Mouse (Mus musculus) frontal cortex, adult (tissue): ENCODE data around the gene Fanca.
"Not testable (repeated sequence)": the region's sequence is repeated elsewhere in the genome, so short reads cannot be mapped to it uniquely, and the experiment has no call there.

Experiments
- ATAC-seq: cut with Nextera tagmentation; 2 replicates; pipeline ENCODE4 v1.9.2; 2017; ENCODE audit warnings: mild to moderate bottlenecking, moderate library complexity, mixed read lengths; ENCODE audit not compliant: low TSS enrichment

Gene Fanca

GRCm38 (mm10) chr8:123233300-123233699 is 85.1 kb downstream of the Fanca start:
- ATAC-seq = no peak

DNA sequence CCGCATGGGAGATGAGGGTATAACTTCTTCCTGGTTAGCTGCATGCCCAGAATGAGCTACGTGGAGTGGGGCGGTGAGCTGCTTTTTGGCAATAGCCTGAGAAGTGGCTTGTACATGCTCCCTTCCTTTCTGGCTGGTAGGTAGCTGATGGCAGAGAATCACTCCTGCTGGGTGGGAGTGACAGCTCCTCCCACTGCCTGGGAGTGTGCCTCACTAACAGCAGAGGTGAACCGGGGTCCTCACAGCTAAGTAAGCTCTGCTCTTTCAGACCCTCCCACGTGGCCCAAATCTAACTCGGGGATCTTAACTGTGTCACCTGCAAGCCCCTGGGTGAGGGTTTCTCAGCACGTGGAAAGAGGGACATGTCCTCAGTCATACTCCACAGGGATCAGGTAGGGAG is 85.8 kb downstream of the Fanca start:
- ATAC-seq = no peak; the same call in 1 of the 2 replicates

GRCm38 (mm10) chr8:123231742-123232141 is 86.6 kb downstream of the Fanca start:
- ATAC-seq = no peak

DNA sequence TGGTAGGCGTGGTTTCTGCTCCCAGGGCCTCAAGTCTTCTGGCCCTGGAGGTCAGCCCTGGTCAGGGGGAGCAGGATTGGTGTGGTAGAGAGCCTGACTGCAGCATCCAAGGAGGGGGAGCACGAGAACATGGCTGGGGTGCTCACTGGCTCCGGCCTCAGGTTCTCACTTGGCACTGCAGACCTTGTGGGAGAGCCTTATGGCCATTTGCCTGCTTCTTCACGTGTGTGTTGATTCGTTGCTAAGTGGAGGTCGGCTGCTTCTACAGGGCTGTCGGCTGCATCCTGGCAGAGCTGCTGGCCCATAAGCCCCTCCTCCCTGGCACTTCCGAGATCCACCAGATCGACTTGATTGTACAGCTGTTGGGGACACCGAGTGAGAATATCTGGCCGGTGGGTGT is 88.0 kb downstream of the Fanca start:
- ATAC-seq = not testable (repeated sequence)

DNA sequence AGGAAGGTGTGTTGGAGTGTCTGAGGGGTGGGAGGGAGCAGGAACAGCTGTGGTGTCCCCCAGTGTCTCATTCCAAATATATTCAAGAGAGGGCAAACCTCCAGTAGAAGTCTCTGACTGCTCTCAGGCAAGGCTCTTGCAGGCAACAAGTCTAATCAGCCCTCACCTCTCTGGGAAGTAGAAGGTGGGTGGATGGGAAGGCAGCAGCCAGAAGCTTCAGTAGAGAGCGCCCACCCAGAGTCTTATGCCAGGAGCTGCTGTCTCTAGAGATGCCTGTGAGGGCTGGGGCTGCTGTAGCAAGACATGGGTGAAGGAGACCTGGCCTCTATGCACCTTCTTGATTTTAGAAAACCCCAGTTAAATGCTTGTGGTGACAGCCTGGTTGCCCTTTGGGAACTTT is 90.0 kb downstream of the Fanca start:
- ATAC-seq = peak; percentile 48; the same call in 1 of the 2 replicates

DNA sequence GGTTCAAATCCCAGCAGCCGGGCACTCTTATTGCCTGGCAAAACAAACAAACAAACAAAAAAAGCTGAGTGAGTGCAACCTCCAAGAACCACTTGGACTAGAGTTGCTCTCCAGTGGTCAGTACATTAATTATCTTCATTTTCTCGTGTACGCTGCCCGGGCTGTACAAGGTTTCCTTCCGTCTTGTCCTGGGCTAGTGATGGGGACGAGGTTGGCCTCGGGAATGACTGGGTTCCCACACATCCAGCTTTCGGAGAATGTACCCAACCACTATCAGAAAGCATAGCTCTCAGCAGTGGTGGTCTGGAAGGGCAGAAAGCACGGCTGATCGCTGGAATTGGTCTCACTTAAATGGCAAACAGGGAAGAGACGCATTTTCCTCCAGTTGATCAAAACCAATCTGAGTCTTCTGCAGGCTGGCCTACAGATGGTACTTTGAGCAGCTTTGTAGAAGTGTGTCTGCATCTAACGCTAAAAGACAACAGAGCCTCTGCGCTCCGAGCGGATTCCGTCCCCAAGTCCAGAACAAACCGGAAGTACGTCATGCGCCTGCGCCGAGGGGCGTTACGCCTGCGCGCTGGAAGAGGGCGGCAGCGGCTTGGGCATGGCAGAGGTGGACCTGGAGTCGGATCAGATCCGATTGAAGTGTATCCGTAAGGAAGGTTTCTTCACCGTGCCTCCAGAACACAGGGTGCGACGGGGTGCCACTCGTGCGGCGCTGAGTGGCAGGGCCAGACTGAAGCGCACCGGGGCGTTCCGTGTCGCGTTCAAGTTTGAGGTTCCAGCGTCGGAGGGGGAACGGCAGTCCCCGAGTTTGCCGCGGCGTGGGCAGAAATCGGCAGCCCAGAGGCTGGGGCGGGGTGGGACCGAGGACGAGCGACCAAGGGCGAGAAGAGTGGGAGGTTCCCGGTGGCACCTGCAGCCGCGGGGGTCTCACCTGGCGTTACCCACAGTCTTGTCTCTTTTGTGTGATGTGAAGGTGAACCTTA is 93.8 kb downstream of the Fanca start, which contains the start of gene Cdk10:
Cdk10 (plus strand) TSS at position 565 of the 989 bp plus-strand sequence.
- ATAC-seq = peak; percentile 85

GRCm38 (mm10) chr8:123220917-123221316 is 97.5 kb downstream of the Fanca start:
- ATAC-seq = no peak
